Mouse (Mus musculus): ENCODE data around the gene Rnaseh2c. TPM values are rescaled to one million over a fixed set of nuclear protein-coding genes. Genes with fewer than 3 reads are reported as not detected.

The Rnaseh2c gene
- polyA plus RNA-seq, 1 experiment from 2014 or later, result 148 TPM

DNA sequence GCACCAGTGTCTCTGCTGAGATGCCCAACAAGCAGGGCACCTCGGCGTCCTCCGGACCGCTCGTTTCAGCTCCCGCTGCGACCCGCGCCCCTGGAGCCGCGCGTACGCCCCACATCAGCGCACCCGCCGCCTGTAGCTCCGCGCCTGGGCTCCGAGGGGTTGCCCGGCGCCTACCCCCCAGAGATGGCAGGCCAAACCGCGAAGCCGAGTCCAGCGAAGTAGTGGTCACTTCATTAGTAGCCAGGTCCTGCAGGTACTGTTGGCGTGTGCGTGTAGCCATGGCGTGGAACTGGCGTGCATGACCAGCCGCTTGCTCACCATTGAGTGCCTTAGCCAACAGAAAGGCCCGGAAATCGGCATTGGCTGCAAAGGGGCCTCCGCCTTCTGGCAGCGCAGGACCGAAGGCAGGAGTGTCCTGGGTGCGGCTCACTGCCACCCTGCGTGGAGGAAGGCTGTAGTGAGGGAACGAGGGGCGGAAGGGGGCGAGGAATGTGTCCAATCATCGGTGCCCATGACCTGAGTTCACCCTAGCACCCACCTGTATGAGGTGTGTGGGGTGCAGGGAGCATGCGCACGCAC lies 53.1 kb downstream of the Rnaseh2c start:
- Histone ChIP-seq H3K4me2 (replicated peaks; ENCODE audit: low read depth, low read length) (peak overlapping the region; percentile 82), H3K9ac (ENCODE audit: low read depth, low read length) (peak overlapping the region; percentile 49), H3K4me3 (ENCODE audit: low read depth, low read length) (peak overlapping the region; percentile 39), H3K9me3 (ENCODE audit: control insufficient read depth, low read length) (no peaks in the 10 kb centered on the region), H3K27ac (ENCODE audit: low read depth, low read length) (no peak overlapping the region), H3K36me3 (ENCODE audit: control insufficient read depth, insufficient read depth, low read length) (no peaks in the 10 kb centered on the region), H3K27me3 (ENCODE audit: control insufficient read depth, insufficient read depth, low read length) (peaks cover 27% of the 10 kb centered on the region), H3K4me1 (replicated peaks; ENCODE audit: control insufficient read depth, insufficient read depth, low read length) (peaks cover 6% of the 10 kb centered on the region)
- ATAC-seq (ENCODE audit: low FRiP score), result peak; percentile 14; the same call in 1 of the 2 replicates
- 8% methylated on average over 42 of the region's 43 CpGs for WGBS
- peak; percentile 38 for DNase-seq (ENCODE audit: low spot score)

Other genes with a start within 250 kb of the Rnaseh2c start
- 73.6 and 76.6 TPM in 2 replicates for gene Eif1ad, start 235.1 kb upstream of the Rnaseh2c start, polyA plus RNA-seq (2014; fragmentation: Nextera tagmentation; extraction: Ambion mirVana)
- 392 and 442 TPM in 2 replicates for gene Banf1, start 234.7 kb upstream of the Rnaseh2c start, polyA plus RNA-seq (2014; fragmentation: Nextera tagmentation; extraction: Ambion mirVana)
- 75.2 and 79.2 TPM in 2 replicates for gene Sart1, start 213.2 kb upstream of the Rnaseh2c start, polyA plus RNA-seq (2014; fragmentation: Nextera tagmentation; extraction: Ambion mirVana)
- gene Tsga10ip, start 199.3 kb upstream of the Rnaseh2c start, polyA plus RNA-seq (2014; fragmentation: Nextera tagmentation; extraction: Ambion mirVana), result 0.53 and 0.54 TPM in 2 replicates
- 182 and 211 TPM in 2 replicates for gene Drap1, start 176.9 kb upstream of the Rnaseh2c start, polyA plus RNA-seq (2014; fragmentation: Nextera tagmentation; extraction: Ambion mirVana)
- gene AI837181, start 176.7 kb upstream of the Rnaseh2c start, polyA plus RNA-seq (2014; fragmentation: Nextera tagmentation; extraction: Ambion mirVana), result 33.4 and 35.2 TPM in 2 replicates
- gene Fosl1, start 154.3 kb upstream of the Rnaseh2c start, polyA plus RNA-seq (2014; fragmentation: Nextera tagmentation; extraction: Ambion mirVana), result 0.13 TPM in 1 of 2 replicates, not detected in the other
- gene Ccdc85b, start 144.0 kb upstream of the Rnaseh2c start, polyA plus RNA-seq (2014; fragmentation: Nextera tagmentation; extraction: Ambion mirVana), result 6.6 and 6.9 TPM in 2 replicates
- 103 and 119 TPM in 2 replicates for gene Fibp, start 141.3 kb upstream of the Rnaseh2c start, polyA plus RNA-seq (2014; fragmentation: Nextera tagmentation; extraction: Ambion mirVana)
- 3.0 and 4.7 TPM in 2 replicates for gene Ctsw, start 133.4 kb upstream of the Rnaseh2c start, polyA plus RNA-seq (2014; fragmentation: Nextera tagmentation; extraction: Ambion mirVana)
- 51.2 and 55.7 TPM in 2 replicates for gene Efemp2, start 127.9 kb upstream of the Rnaseh2c start, polyA plus RNA-seq (2014; fragmentation: Nextera tagmentation; extraction: Ambion mirVana)
- gene Mus81, start 113.5 kb upstream of the Rnaseh2c start, polyA plus RNA-seq (2014; fragmentation: Nextera tagmentation; extraction: Ambion mirVana), result 38.8 and 44.3 TPM in 2 replicates
- 3,904 and 4,056 TPM in 2 replicates for gene Cfl1, start 111.4 kb upstream of the Rnaseh2c start, polyA plus RNA-seq (2014; fragmentation: Nextera tagmentation; extraction: Ambion mirVana)
- 0.34 TPM in 1 of 2 replicates, not detected in the other for gene 1700020D05Rik, start 98.1 kb upstream of the Rnaseh2c start, polyA plus RNA-seq (2014; fragmentation: Nextera tagmentation; extraction: Ambion mirVana)
- gene Snx32, start 91.3 kb upstream of the Rnaseh2c start, polyA plus RNA-seq (2014; fragmentation: Nextera tagmentation; extraction: Ambion mirVana), result 21.2 and 22.2 TPM in 2 replicates
- gene Ovol1, start 41.2 kb upstream of the Rnaseh2c start, polyA plus RNA-seq (2014; fragmentation: Nextera tagmentation; extraction: Ambion mirVana), result 0.40 and 0.52 TPM in 2 replicates
- 1.4 and 1.5 TPM in 2 replicates for gene Ap5b1, start 33.8 kb upstream of the Rnaseh2c start, polyA plus RNA-seq (2014; fragmentation: Nextera tagmentation; extraction: Ambion mirVana)
- 36.9 and 39.3 TPM in 2 replicates for gene Kat5, start 8.4 kb downstream of the Rnaseh2c start, polyA plus RNA-seq (2014; fragmentation: Nextera tagmentation; extraction: Ambion mirVana)
- 27.2 and 29.6 TPM in 2 replicates for gene Rela, start 35.6 kb downstream of the Rnaseh2c start, polyA plus RNA-seq (2014; fragmentation: Nextera tagmentation; extraction: Ambion mirVana)
- gene Sipa1, start 61.8 kb downstream of the Rnaseh2c start, polyA plus RNA-seq (2014; fragmentation: Nextera tagmentation; extraction: Ambion mirVana), result 7.8 and 8.2 TPM in 2 replicates
- 13.4 and 14.7 TPM in 2 replicates for gene Map3k11, start 86.9 kb downstream of the Rnaseh2c start, polyA plus RNA-seq (2014; fragmentation: Nextera tagmentation; extraction: Ambion mirVana)
- 22.9 and 23.1 TPM in 2 replicates for gene Pcnx3, start 87.0 kb downstream of the Rnaseh2c start, polyA plus RNA-seq (2014; fragmentation: Nextera tagmentation; extraction: Ambion mirVana)
- 0.19 TPM in 1 of 2 replicates, not detected in the other for gene Kcnk7, start 102.5 kb downstream of the Rnaseh2c start, polyA plus RNA-seq (2014; fragmentation: Nextera tagmentation; extraction: Ambion mirVana)
- gene Ehbp1l1, start 124.4 kb downstream of the Rnaseh2c start, polyA plus RNA-seq (2014; fragmentation: Nextera tagmentation; extraction: Ambion mirVana), result 4.4 and 6.2 TPM in 2 replicates
- 165 and 174 TPM in 2 replicates for gene Fam89b, start 127.8 kb downstream of the Rnaseh2c start, polyA plus RNA-seq (2014; fragmentation: Nextera tagmentation; extraction: Ambion mirVana)
- gene Ltbp3, start 139.0 kb downstream of the Rnaseh2c start, polyA plus RNA-seq (2014; fragmentation: Nextera tagmentation; extraction: Ambion mirVana), result 3.5 and 3.8 TPM in 2 replicates
- 47.2 and 55.7 TPM in 2 replicates for gene Scyl1, start 169.5 kb downstream of the Rnaseh2c start, polyA plus RNA-seq (2014; fragmentation: Nextera tagmentation; extraction: Ambion mirVana)